In the genomic region with DNA sequence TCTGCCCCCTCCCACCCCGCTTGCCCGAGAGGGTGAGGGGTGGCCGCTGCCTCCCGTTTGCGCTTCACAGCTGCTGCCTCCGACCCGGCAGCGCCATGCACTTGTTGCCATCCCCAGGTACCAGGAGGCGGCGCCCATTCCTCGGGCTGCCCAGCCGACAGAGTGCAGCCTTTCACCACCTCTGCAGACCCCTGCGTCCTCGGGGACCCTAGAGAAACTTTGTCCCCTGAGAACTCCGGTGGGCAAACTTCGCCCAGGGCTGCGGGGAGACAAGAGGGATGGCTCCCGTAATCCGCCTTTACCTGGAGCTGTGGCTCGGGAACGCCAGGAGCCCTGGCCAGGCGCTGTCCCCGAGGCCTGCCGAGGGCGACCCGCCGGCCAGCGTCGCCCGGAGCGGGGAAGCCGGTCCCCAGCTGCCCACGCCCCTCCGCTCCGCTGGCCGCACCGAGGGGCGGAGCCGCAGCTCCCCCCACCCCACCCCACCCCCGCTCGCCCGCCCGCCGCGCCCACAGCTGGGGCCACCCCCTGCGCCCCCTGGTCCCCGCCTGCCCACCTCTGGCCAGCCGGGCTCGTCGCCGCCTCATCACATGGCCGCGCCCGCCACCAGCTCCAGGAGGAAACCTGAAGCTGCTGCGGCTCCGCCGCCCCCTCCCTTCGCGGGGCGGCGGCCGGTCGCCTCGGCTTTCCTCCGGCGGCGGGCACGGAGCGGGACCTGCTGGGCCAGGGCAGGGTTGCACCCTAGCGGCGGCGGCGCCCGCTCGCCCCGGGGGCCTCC, we compare ENCODE assay signal across 8 mouse cellular contexts. TPM values are rescaled to one million over a fixed set of nuclear protein-coding genes. Genes with fewer than 3 reads are reported as not detected.
A peak's percentile ranks its signal among the peaks of the same experiment; 100 is the strongest.
DNase-seq lines count a peak whose midpoint lies in the region; ATAC-seq lines count a peak whose summit lies in the region.

A gene (minus strand): TSS at position 669 of the 775 bp plus-strand sequence.

- ATAC-seq in hindbrain, embryonic 16.5 days, result peak; percentile 87
- ATAC-seq in megakaryocyte, adult 5-6 weeks (ENCODE audit: poor library complexity, severe bottlenecking), result peak; percentile 88

- no peaks in the 10 kb centered on the region for H3K27me3 ChIP-seq in hindbrain, embryonic 16.5 days (replicated peaks; ENCODE audit: control insufficient read depth, insufficient read depth, low read length)

- H3K4me1 ChIP-seq in hindbrain, embryonic 16.5 days (ENCODE audit: control insufficient read depth, insufficient read depth, low read depth, low read length), result peaks cover 5% of the 10 kb centered on the region

- H3K4me2 ChIP-seq in hindbrain, embryonic 16.5 days (ENCODE audit: low read length), result peak within 1 kb of the TSS; percentile 94

- H3K4me3 ChIP-seq in hindbrain, embryonic 16.5 days (ENCODE audit: low read length), result peak within 1 kb of the TSS; percentile 75

- peak; percentile 25 for DNase-seq in R1 (ENCODE audit: low read depth, low spot score)
- DNase-seq in cerebellum, postnatal 36 days, result peak; percentile 30 to 37
- peak; percentile 75 for DNase-seq in gastrocnemius, postnatal 10 days
- DNase-seq in left cerebral cortex, adult 8-10 months (ENCODE audit: low spot score in 2 of 2), result peak in 1 of 2 experiments; percentile 34
- peak; percentile 42 for DNase-seq in right cerebral cortex, postnatal 14 days
- peak; percentile 60 for DNase-seq in urinary bladder, postnatal 25 days (ENCODE audit: low spot score)

- H3K9ac ChIP-seq in hindbrain, embryonic 16.5 days (ENCODE audit: low read depth, low read length), result peak within 1 kb of the TSS; percentile 95

- WGBS in hindbrain, embryonic 16.5 days, result under 1% methylated on average over 48 of the region's 76 CpGs

- H3K9me3 ChIP-seq in hindbrain, embryonic 16.5 days (ENCODE audit: control insufficient read depth, low read length), result no peaks in the 10 kb centered on the region

- no peaks in the 10 kb centered on the region for H3K36me3 ChIP-seq in hindbrain, embryonic 16.5 days (ENCODE audit: control insufficient read depth, insufficient read depth, low read length)

- H3K27ac ChIP-seq in hindbrain, embryonic 16.5 days (ENCODE audit: low read depth, low read length), result peak within 1 kb of the TSS; percentile 73

RNA-seq across cellular contexts. Expression of the gene that starts here (rescaled TPM):
- 1 to 10 TPM; 5.0 to 6.0 TPM for total RNA-seq in gastrocnemius, postnatal 10 days (2021)
- 30.6 and 33.0 TPM in 2 replicates for polyA plus RNA-seq in hindbrain, embryonic 16.5 days (2015; fragmentation: Nextera tagmentation; extraction: Ambion mirVana)
- 10 to 100 TPM; 29.5 to 41.9 (median 34.7) TPM for total RNA-seq in left cerebral cortex, adult 8-10 months (2022)
- total RNA-seq in megakaryocyte, adult 5-6 weeks (2015), result 0.25 TPM in 1 of 2 replicates, not detected in the other
- total RNA-seq in megakaryocyte, adult 5-6 weeks (2017), result 0.04 and 0.18 TPM in 2 replicates

Comparison
In these comparisons a context has a peak if more than half of its experiments do, and no peak if none do; other contexts are left out.
1. RNA of the gene that starts here (total RNA-seq): 29.5 to 41.9 TPM in left cerebral cortex, adult 8-10 months and 5.0 to 6.0 TPM in gastrocnemius, postnatal 10 days; 0.04 to 0.25 TPM in megakaryocyte, adult 5-6 weeks; every median in the first group is over 4 times any median in the second.
2. RNA of the gene that starts here (total RNA-seq): 29.5 to 41.9 TPM in left cerebral cortex, adult 8-10 months; 5.0 to 6.0 TPM in gastrocnemius, postnatal 10 days; every median in the first group is over 4 times any median in the second.
3. Peak in ATAC-seq in megakaryocyte, adult 5-6 weeks; RNA of the gene not detected or under 1 TPM.